Mouse (Mus musculus) layer of hippocampus, adult 2 months (tissue): ENCODE data around the gene Bag3. TPM values are rescaled to one million over a fixed set of nuclear protein-coding genes. Genes with fewer than 3 reads are reported as not detected.

Experiments used
- DNase-seq, 2 experiments: peaks; one replicate each; pipeline ENCODE4 v3.0.0; 2022; ENCODE audit warnings: low spot score in 2 of 2
- H3K27ac ChIP-seq: fragments of 200-600 bp; 2 replicates; pipeline ENCODE4 v1.8.1; 2022
- H3K4me3 ChIP-seq: fragments of 200-600 bp; 2 replicates; pipeline ENCODE4 v1.8.1; 2022; ENCODE audit warnings: mild to moderate bottlenecking
- CTCF ChIP-seq: fragments of 200-600 bp; conservative IDR thresholded peaks from 2 replicates; pipeline ENCODE4 v1.8.1; 2022; ENCODE audit warnings: antibody characterized with exemption, mild to moderate bottlenecking, moderate library complexity
- long read RNA-seq, 2 experiments: library from polyadenylated mRNA; stranded (forward); transcript quantifications; one replicate each; pipeline ENCODE4 v2.0.0; 2021; ENCODE audit warnings: borderline mapping rate in 2 of 2
- total RNA-seq, 2 experiments: library from RNA; stranded (reverse); gene quantifications; 2 replicates each; pipeline ENCODE4 v1.2.3; 2021

Bag3 gene
- total RNA-seq, result 10 to 100 TPM; 10.3 to 11.0 TPM
- long read RNA-seq, experiment 1, partial matches to known transcripts, result 5 of 8 reads
- long read RNA-seq, experiment 1, other reads (novel, unspliced or antisense), result 0 of 8 reads
- long read RNA-seq, experiment 2, partial matches to known transcripts, result 9 of 14 reads
- long read RNA-seq, experiment 2, other reads (novel, unspliced or antisense), result 1 of 14 reads

DNA sequence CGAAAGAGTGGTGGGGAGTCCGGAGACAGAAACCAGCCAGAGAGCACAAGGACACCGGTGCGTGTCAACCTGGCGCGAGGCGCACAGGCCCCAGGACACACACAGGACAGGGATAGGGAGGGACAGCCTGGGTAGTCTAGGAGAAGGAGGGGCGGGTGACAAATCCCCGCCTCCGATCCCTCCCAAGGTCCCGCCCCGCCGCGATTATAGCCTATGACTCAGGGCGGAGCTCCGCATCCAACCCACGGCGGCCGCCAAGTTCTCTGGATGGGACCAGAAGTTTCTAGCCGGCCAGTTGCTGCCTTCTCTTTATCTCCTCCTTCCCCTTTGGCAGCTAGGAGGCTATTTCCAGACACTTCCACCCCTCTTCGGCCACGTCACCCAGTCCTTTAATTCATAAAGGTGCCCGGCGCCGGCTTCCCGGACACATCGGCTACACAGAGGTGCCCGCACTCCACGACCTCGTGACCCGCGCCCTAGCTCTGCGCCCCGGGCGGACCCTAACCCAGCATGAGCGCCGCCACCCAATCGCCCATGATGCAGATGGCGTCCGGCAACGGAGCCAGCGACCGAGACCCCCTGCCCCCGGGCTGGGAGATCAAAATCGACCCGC lies at the start of gene Bag3:
Gene Bag3, plus strand, starts transcription at position 268 of the 613 bp plus-strand sequence.
- peak within 1 kb of the TSS; percentile 75 for H3K27ac ChIP-seq
- DNase-seq, result peak; percentile 69 to 78
- peak; percentile 7; the same call in 1 of the 2 replicates for TF ChIP-seq CTCF

DNA sequence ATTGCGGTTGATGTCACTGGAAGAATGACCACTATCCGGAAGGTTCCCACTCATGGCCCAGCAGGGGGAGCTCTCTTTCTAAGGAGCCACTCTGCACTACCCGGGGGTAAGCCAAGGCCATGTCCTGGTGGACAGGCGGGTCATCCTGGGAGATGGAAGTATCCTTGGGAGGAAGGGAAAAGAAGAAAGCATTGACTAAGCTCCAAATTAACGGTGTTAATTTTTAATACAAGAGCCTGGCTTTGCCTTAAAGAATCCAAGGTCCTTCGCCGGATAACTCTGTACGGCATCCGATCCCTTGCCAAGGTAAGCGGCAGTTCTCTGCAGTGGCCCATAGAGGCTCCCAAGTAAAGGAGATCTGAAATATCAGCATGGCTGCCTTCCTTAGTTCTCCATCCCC lies 49.1 kb upstream of the Bag3 start:
- H3K27ac ChIP-seq, result peak overlapping the region; percentile 2; the same call in 1 of the 2 replicates
- peak overlapping the region; percentile 41 for H3K4me3 ChIP-seq
- DNase-seq, result peak; percentile 52 to 63
- peak; percentile 83 for TF ChIP-seq CTCF

More for the DNA sequence above, at the start of gene Bag3:
- H3K4me3 ChIP-seq, result peak within 1 kb of the TSS; percentile 68

DNA sequence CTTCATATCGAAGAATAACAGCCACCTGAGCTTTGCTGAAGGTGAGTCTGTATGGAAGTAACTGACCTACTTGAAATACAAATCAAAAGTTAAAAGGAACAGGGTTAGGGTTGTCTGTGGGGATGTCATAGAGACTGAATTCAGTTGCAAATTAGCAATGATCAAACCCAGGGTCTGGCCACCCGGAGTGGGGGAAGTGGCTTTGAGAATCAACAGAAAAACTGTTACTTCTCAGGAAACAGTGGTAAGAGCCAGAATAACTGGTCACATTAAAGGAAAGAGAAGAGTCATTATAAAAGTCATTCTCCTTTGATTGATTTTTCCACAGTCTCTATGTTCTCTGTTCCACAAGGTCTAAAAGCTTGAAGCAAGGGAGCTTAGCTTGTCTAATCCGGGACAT lies 34.4 kb upstream of the Bag3 start:
- TF ChIP-seq CTCF, result no peak
- no peak for DNase-seq
- H3K27ac ChIP-seq, result no peak overlapping the region
- no peak overlapping the region for H3K4me3 ChIP-seq

DNA sequence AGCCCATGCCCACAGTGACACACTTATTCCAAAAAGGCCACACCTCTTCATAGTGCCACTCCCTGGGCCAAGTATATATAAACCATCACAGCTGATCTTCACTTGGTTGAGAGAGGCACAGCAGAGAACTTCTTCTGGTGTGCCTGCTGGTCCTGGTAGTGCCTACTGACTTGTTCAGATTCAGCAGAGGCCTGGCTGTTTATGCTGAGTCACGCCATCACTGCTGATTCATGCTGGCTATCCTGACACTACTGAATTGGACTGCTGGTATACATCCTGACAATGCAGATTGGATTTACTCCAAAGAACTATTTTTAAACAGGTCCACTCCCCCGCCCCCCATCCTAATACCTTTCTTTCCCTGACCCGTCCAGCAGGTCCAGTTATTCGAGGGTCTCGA lies 28.9 kb upstream of the Bag3 start:
- Histone ChIP-seq H3K27ac (no peak overlapping the region), H3K4me3 (no peak overlapping the region)
- DNase-seq, result no peak
- no peak for TF ChIP-seq CTCF

DNA sequence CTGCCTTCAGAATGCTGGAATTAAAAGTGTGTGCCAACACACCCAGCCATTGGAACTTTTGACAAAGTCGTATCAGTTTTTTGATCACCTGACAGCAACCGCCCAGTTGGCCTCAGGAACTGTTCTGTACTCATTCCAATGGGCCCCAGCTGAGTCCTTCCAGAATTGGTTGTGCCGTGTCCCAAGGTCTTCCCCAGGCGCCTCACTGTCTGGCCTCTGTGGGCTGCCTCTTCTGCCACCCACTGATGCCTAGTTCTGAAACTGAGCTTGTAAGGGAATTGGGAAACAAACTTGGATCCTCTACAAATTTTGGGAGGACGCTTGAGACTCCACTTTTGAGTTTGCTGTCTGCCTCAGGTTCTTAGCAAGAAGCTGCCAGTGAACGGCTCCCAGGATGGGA lies 23.6 kb upstream of the Bag3 start:
- no peak overlapping the region for H3K27ac ChIP-seq

DNA sequence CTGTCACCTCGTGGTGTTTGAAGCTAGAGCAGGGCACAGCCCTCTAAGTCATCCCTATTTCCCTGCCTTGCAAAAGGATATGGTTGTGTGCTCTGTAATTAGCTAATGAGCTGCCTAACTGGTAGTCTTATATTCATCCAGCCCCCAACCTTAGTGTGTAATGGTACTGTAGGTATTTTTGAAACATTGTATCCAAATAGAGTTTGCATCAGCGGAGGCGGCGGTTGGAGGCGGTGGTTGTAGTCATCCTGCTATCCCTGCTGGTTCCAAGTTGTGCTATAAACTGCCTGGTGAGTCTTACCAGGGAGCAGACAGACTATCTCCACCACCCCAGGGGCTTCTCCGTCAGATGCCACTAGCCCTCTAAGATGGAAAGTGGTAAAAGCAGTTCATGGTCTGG lies 19.3 kb upstream of the Bag3 start:
- Histone ChIP-seq H3K4me3 (no peak overlapping the region), H3K27ac (no peak overlapping the region)
- peak; percentile 13 to 38 for DNase-seq
- no peak for TF ChIP-seq CTCF

More for the DNA sequence above, 23.6 kb upstream of the Bag3 start:
- no peak for DNase-seq
- no peak overlapping the region for H3K4me3 ChIP-seq
- TF ChIP-seq CTCF, result no peak

DNA sequence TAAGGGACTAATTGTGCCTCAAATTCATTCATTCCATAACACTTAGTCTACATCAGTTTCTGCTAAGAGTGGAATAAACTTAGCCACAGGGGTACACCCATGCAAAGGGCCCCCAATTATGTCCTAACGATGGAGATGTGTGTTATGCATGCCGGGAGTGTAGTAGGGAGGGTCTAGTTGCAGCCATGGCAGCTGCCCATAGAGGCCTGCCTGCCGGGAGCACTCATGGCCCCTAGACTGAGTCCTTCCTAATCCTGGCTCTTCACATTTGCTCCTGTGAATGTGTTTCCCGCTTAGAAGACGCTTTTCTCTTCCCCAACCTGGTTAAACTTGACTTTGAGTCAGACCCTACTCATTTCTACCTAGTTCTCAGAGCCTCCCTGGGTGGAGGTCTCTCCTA lies 11.5 kb upstream of the Bag3 start:
- H3K4me3 ChIP-seq, result no peak overlapping the region
- no peak for DNase-seq
- no peak for TF ChIP-seq CTCF
- H3K27ac ChIP-seq, result no peak overlapping the region

DNA sequence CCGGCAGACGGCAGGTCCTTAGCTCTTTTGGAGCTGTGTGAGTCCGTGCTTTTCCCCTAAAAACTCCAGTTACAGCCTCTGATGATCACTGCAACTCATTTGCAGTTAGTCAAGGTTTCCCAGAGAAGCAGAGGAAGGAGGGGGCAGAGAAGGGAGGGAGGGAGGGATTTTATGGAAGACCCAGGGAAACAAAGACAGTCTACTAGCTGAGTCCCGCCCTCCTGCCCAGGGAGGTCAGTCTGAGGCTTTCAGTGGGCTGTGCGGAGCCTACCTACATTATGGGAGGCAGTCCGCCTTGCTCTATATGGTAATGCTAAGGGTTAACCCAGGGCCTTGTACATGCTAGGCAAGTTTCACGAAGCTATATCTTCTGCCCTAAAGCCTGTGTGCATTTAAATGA lies 9.9 kb upstream of the Bag3 start:
- DNase-seq, result no peak
- no peak for TF ChIP-seq CTCF
- Histone ChIP-seq H3K4me3 (no peak overlapping the region), H3K27ac (no peak overlapping the region)

DNA sequence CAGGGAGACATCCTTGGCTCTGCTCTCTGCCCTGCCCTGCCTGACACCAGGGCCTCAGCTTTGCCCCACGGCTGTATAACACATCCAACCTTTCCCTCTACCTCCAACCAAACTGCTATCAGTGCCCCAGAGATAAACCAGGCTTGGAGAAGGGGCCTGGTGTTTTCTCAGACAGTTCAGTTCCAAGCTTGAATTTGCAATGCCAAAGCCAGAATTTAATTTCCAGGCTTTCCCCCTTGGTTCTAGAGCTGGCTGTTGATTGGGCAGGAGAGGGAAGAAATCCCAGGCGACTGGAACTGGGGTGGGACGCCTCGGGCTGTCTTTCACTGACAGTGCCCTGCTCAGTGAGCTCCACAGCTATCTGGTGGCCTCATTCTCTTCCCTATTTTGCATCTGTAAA lies 9.1 kb upstream of the Bag3 start:
- no peak for TF ChIP-seq CTCF
- Histone ChIP-seq H3K4me3 (no peak overlapping the region), H3K27ac (no peak overlapping the region)
- DNase-seq, result no peak

DNA sequence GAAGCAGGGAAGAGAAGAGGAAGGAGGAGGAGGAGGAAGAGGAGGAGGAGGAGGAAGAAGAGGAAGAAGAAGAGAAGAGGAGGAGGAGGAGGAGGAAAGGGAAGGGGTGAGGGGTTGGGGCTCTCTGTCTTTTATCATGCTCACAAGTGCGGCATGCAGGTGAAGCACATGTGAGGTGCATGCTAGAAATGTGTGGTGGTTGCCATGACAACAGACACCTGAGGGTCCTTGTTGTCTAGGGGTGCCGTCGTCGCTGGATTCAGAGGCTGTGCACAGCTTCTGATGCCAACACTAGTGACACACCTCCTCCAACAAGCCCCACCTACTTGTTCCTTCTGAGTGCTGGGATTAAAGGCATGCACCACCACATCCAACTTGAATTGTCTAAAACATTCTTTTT lies 7.1 kb upstream of the Bag3 start:
- H3K4me3 ChIP-seq, result no peak overlapping the region
- TF ChIP-seq CTCF, result no peak
- no peak overlapping the region for H3K27ac ChIP-seq
- DNase-seq, result no peak

DNA sequence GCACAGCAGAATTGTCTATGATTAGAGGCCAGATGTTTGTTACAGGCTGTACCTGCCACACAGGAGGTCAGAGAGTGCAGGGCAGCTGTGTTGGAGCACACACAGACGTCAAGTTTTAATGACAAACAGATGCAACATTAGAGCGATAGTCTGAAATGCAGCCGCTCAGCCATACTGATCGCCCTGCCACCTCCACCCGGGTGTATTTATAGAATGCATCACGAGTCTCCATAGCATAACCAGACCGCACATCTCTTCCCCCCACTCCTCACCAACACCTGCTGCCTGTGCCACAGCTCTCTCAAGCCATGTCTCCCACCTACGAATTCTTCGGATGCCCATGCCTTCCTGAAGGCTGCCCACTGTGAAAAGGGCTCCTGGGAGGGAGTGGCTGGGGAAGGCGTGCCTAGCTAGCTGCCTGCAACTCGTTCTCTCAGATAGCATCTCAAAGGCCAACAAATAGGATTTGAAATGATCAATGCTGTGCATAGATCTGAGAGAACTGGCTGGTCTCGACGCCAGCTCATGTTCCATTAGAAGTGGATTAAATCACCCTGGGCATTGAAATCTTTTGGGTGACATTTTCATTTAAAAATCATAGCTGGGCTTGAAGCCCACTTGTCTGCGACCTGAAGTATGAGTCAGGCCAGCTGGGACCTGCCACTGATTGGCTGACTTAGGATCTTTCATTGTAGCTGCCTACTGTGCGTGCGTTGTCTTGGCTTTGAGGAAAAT lies 3.9 kb upstream of the Bag3 start:
- no peak for TF ChIP-seq CTCF
- peak in 1 of 2 experiments; percentile 25 for DNase-seq
- H3K4me3 ChIP-seq, result no peak overlapping the region
- H3K27ac ChIP-seq, result peak overlapping the region; percentile 57; the same call in 1 of the 2 replicates

DNA sequence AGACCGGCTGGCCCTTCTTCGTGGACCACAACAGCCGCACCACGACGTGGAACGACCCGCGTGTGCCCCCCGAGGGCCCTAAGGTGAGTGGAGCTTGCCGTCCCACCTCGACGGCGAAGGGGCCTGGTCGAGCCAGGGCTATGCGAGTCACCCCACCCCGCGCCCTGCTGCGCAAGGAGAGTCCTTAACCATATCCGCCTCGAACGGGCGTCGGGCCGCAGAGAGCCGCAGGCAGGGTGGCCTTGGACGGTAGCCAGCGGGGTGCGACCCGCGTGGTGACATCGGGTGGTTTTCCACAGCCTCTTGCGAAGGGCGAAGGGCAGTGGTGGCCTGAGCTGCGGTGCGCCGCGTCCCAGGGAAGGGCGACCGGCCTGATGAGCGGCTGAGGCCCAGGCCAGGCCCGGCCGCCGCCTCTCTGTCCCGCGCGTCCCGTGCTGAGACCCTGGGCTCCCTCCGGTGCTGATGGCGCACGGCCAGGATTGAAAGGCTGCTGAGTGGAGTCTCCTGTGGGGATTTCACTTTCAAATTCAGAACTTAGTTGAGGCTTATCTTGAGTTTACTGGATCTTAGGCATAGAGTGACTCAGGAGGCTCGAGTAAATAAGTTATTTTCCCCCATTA lies 656 bp downstream of the Bag3 start:
- peak overlapping the region; percentile 68 for H3K4me3 ChIP-seq
- no peak for TF ChIP-seq CTCF
- H3K27ac ChIP-seq, result peak overlapping the region; percentile 75
- DNase-seq, result peak in 1 of 2 experiments; percentile 42

DNA sequence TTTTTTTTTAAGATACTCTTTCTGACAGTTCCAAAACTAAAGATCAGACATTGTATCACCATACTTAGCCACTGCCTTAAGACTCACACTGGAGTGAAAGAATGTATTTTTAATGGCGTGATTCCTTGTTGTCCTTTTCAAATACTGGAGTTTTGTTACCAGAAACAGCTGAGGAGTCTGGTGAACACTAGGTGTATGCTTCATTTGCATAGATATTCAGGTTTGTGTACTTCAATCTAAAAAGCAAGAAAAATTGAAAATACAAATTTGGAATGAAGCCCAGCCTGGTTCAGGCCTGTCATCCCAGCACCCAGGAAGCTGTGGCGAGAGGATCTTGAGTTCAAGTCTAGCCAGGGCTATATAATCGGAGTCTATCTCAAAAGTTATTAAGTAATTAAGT lies 1.2 kb downstream of the Bag3 start:
- TF ChIP-seq CTCF, result no peak
- DNase-seq, result no peak
- Histone ChIP-seq H3K27ac (peak overlapping the region; percentile 75), H3K4me3 (peak overlapping the region; percentile 68)

DNA sequence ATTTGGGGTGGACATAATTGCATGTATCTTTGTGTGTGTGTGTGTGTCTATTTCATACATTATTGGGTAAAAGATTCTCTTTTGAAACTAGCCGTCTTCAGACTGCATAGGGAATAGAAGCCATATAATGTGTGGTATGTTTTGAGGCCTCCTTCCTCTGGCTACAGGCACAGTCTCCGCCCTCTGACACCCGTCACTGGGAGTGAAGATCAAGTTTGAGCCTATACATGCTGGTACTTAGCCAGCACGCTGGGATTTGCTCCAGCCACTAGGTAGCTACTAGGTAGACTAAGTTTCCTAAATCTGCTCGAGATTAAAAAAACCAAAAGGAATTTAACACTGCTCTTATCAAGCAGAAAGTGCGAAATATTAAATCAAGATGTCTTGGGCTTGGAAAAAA lies 3.2 kb downstream of the Bag3 start:
- Histone ChIP-seq H3K4me3 (no peak overlapping the region), H3K27ac (no peak overlapping the region)
- TF ChIP-seq CTCF, result no peak
- no peak for DNase-seq
